Mouse (Mus musculus): Measurements from ENCODE around the gene Klhl21. TPM values are rescaled to one million over a fixed set of nuclear protein-coding genes. Genes with fewer than 3 reads are reported as not detected.
A peak's percentile ranks its signal among the peaks of the same experiment; 100 is the strongest.

The Klhl21 gene
- polyA plus RNA-seq, 1 experiment = 6.7 TPM

DNA sequence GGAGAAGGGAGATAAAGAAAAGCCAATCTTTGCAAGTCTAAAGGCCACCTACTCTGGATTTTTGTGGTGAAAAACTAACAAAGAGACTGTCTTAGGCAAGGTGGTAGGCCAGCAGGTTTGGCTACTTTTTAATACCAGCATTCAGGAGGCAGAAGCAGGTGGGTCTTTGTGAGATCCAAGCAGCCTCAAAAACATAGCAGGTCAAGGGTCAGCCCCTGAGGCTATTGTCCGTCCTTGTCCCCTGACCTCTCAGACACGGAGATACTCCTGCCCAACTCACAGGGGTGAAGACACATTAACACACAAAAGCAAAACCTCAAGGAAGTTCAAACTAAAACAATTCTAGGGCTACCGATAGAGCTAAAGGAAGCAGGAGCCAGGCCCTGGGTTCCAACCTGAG is 1.8 kb upstream of the Klhl21 start:
- Histone ChIP-seq H3K27ac (replicated peaks; ENCODE audit: low read depth, low read length) (no peak overlapping the region), H3K4me3 (ENCODE audit: insufficient read depth, low read depth, low read length) (no peak overlapping the region), H3K4me1 (ENCODE audit: control insufficient read depth, insufficient read depth, insufficient read length, low read length) (peaks cover 7% of the 10 kb centered on the region; the same call in 1 of the 2 replicates)

DNA sequence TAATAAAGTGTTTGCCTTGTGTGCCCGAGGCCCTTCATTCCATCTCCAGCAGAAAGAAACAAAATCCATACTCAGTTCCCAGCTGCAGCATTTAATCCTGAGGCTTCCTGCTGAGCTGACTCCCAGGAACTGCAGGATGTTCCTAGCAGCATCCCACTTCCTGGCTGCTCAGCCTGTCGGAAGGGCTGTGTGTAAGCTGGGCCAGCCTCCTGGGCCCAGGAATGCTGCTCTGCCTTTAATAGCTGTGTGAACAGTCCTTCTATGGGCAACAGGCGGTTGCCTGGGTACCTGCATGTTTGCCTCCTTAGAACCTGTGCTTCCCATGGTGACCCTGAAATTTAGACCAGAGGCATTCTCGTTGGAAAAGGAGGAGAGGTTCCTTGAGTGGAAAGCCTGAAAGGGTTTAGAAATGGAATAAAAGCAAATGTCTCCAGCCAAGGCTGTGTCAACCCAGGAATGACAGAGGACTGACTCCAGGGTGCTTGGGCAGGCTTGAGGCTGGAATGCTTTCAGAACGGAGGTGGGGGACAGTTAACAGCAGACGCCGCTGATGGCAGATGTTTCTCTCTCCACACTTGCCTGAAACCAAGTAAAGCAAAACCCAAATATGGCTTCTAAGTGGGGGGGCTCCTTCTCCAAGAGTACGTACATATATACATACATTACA is 989 bp upstream of the Klhl21 start:
- peak overlapping the region; percentile 74 for H3K4me3 ChIP-seq (ENCODE audit: insufficient read depth, low read depth, low read length)
- peak overlapping the region; percentile 2; the same call in 1 of the 2 replicates for H3K27ac ChIP-seq (replicated peaks; ENCODE audit: low read depth, low read length)
- H3K4me1 ChIP-seq (ENCODE audit: control insufficient read depth, insufficient read depth, insufficient read length, low read length) = peaks cover 7% of the 10 kb centered on the region; the same call in 1 of the 2 replicates

DNA sequence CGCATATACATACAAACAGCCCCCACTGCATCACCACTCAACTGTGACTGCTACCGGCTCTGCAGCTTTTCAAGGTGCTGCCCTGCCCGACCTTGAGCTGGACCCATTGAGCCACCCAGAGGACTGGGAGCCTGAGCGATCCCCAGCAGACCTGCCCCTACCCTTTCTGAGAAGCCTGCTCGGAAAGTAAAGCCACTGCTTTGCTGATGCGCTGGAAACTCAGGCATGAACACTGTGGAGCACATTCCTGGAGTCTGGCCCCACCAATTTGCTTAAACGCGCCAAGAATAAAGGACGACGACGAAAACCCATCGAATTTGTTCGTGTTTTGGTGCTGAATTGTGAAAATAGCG is 479 bp upstream of the Klhl21 start:
- peaks cover 7% of the 10 kb centered on the region; the same call in 1 of the 2 replicates for H3K4me1 ChIP-seq (ENCODE audit: control insufficient read depth, insufficient read depth, insufficient read length, low read length)

DNA sequence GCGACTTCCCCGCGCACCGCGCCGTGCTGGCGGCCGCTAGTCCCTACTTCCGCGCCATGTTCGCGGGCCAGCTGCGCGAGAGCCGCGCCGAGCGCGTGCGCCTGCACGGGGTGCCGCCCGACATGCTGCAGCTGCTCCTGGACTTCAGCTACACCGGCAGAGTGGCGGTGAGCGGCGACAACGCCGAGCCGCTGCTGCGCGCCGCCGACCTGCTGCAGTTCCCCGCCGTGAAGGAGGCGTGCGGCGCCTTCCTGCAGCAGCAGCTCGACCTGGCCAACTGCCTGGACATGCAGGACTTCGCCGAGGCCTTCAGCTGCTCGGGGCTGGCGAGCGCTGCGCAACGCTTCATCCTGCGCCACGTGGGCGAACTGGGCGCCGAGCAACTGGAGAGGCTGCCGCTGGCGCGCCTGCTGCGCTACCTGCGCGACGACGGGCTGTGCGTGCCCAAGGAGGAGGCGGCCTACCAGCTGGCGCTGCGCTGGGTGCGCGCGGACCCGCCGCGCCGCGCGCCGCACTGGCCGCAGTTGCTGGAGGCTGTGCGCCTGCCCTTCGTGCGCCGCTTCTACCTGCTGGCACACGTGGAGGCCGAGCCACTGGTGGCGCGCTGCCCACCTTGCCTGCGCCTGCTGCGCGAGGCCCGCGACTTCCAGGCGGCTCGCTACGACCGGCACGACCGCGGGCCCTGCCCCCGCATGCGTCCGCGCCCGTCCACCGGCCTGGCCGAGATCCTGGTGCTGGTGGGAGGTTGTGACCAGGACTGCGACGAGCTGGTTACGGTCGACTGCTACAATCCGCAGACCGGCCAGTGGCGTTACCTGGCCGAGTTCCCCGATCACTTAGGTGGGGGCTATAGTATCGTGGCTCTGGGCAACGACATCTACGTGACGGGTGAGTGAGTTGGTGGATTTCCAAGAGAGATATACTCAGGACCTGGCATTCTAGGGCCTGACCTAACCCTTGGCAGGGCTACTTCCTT is 761 bp downstream of the Klhl21 start:
- Histone ChIP-seq H3K4me1 (ENCODE audit: control insufficient read depth, insufficient read depth, insufficient read length, low read length) (peaks cover 7% of the 10 kb centered on the region; the same call in 1 of the 2 replicates), H3K27ac (replicated peaks; ENCODE audit: low read depth, low read length) (no peak overlapping the region; the same call in 1 of the 2 replicates), H3K4me3 (ENCODE audit: insufficient read depth, low read depth, low read length) (peak overlapping the region; percentile 74)

More for the DNA sequence above, 479 bp upstream of the Klhl21 start:
- H3K4me3 ChIP-seq (ENCODE audit: insufficient read depth, low read depth, low read length) = peak overlapping the region; percentile 74
- peak overlapping the region; percentile 49 for H3K27ac ChIP-seq (replicated peaks; ENCODE audit: low read depth, low read length)

DNA sequence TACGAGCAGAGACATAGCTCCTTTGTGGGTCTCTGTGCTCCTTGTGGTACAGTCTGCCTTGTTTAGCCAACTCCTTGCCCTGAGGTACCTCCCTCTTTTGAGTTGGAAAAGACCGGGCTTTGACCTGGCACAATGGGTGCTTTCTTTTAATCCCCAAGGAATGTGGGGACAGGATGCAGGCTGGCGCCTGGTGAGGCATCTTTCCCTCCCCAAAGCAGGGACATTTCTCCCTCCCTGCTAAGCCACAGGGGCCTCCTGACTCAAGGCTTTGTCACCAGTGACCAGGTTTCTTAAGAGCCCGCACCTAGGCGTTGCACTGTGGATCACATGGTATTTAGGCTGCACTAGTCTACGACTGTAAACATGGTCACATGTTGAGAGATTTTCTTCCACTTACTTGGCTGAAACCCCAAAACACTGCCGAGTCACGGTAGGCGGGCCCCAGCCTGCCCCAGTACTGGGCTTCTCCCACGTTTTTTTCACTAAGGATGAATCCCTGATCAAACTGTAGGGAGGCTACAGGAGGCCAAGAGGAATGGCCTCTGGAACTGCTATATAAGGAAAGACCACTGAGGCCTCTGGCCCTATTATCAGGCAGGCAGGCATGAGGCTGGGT is 1.6 kb downstream of the Klhl21 start:
- H3K27ac ChIP-seq (replicated peaks; ENCODE audit: low read depth, low read length) = no peak overlapping the region; the same call in 1 of the 2 replicates
- H3K4me1 ChIP-seq (ENCODE audit: control insufficient read depth, insufficient read depth, insufficient read length, low read length) = peaks cover 7% of the 10 kb centered on the region; the same call in 1 of the 2 replicates
- H3K4me3 ChIP-seq (ENCODE audit: insufficient read depth, low read depth, low read length) = peak overlapping the region; percentile 74

DNA sequence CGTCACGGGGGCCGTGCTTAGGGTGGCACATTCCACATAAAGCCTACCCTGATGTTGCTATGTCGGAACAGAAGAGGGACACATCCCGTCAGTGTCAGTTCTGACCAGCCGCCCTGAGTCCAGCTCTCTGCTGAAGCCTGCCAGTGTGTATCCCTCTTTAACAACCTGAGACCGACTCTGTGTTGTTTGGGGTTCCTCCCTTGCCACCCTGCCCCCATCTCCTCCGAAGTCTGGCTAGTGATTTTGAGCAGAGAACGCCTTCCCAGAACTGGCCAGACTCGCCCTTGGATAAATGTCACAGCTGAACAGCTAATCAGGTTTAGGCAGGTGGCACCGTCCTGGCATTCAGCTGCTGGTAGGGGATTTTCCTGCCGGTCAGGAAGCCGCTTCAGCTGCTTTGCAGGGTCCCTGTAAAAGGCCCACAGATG is 2.1 kb downstream of the Klhl21 start:
- no peak overlapping the region; the same call in 1 of the 2 replicates for H3K27ac ChIP-seq (replicated peaks; ENCODE audit: low read depth, low read length)
- H3K4me1 ChIP-seq (ENCODE audit: control insufficient read depth, insufficient read depth, insufficient read length, low read length) = peaks cover 7% of the 10 kb centered on the region; the same call in 1 of the 2 replicates
- peak overlapping the region; percentile 74 for H3K4me3 ChIP-seq (ENCODE audit: insufficient read depth, low read depth, low read length)

DNA sequence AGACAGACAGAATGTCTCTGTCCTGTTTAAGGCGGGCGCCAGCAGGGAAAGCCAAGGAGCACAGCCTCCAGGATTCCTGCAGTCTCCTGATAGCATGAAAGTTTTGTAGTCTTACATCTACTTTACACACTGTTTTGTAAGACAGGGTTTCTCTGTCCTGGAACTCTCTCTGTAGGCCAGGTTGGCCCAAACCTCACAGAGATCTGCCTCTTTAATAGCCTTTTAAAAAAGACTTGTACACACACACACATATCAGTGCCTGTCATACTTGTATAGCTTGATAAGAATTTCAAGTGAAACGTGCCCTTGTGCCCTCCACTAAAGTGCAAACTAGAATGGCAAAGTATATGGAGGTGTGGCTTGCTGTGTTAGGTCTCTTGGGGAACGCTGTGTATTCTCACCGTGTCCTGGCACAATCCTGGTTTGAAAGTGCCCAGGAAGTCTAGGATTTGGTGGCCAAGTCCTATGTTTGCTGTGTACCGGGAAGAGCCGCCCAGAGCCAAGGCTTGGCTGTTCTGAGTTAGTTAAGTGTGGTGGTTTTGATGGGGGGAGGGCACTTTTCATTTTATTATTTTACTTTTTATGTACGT is 2.7 kb downstream of the Klhl21 start:
- Histone ChIP-seq H3K4me1 (ENCODE audit: control insufficient read depth, insufficient read depth, insufficient read length, low read length) (peaks cover 7% of the 10 kb centered on the region; the same call in 1 of the 2 replicates), H3K4me3 (ENCODE audit: insufficient read depth, low read depth, low read length) (peak overlapping the region; percentile 74)

DNA sequence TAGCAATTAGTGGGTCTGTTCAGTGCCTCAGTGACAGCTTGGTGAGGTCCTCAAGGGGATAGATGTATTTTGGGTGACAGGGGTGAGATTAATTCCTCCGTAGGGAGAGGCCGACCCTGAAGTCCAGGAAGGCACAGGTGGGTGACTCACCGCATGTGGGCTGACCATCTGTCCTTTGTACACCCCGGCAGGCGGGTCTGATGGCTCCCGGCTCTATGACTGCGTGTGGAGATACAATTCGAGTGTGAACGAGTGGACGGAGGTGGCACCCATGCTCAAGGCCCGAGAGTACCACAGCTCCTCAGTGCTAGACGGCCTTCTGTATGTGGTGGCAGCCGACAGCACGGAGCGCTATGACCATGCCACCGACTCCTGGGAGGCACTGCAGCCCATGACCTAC is 3.5 kb downstream of the Klhl21 start:
- no peak overlapping the region for H3K27ac ChIP-seq (replicated peaks; ENCODE audit: low read depth, low read length)
- no peak overlapping the region for H3K4me3 ChIP-seq (ENCODE audit: insufficient read depth, low read depth, low read length)
- H3K4me1 ChIP-seq (ENCODE audit: control insufficient read depth, insufficient read depth, insufficient read length, low read length) = peaks cover 7% of the 10 kb centered on the region; the same call in 1 of the 2 replicates

More for the DNA sequence above, 2.7 kb downstream of the Klhl21 start:
- no peak overlapping the region for H3K27ac ChIP-seq (replicated peaks; ENCODE audit: low read depth, low read length)

DNA sequence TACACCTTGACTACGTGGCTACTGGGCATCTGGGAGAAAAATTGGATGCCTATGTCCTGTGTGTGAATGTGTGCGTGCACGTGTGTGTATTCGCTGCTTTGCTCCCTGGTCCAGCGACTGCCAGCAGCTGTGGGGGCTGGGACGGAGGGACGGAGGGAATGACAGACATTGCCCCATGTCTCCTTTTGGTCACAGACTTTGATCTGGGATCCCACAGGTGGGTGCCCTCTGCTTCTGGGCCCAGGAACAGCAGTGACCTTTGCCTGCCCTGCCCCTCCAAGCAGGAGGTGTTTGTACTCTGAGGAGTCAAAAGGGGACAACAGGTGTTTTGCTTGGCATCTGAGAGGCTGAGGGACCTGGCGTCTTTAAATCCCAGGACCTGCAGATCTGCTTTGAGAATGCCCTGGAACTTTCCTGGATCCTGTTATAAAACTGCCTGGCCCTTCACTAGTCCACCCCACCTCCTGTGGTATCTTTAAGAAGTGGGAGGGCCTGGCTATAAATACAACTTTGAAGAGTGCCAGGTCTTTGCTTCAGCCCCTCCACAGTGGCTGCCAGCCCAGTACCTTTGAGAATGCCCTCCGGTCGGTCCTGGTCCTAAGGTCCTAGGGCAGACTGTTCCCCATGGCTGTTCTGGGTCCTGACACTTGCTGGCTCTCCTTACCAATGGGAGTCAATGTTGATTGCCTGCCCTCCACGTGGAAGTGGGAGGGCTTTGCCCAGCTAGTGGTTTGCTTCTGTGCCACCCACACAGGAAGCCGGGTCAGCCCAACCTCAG is 4.6 kb downstream of the Klhl21 start:
- H3K4me3 ChIP-seq (ENCODE audit: insufficient read depth, low read depth, low read length) = no peak overlapping the region
- H3K4me1 ChIP-seq (ENCODE audit: control insufficient read depth, insufficient read depth, insufficient read length, low read length) = peaks cover 2% of the 10 kb centered on the region; the same call in 1 of the 2 replicates
- no peak overlapping the region for H3K27ac ChIP-seq (replicated peaks; ENCODE audit: low read depth, low read length)

DNA sequence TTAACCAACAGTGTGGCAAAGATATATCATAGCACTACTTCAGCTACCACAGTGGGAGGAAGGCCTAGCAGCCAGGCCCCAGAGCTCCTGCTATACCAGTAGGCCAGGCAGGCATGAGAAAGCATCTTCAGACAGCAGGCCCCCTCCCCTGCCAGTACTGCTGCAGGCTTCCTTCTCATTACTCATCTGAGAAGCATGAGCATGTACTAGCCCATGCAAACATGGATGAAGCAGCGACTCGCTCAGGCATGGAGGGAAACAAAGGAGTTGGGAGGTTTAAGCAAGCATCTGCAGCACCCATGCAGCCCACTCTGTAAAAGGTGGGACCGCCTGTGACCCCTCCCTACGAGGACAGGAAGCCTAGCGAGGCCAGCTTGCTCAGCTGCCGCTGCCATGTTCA is 10.5 kb downstream of the Klhl21 start:
- H3K27ac ChIP-seq (replicated peaks; ENCODE audit: low read depth, low read length) = no peak overlapping the region
- H3K4me3 ChIP-seq (ENCODE audit: insufficient read depth, low read depth, low read length) = no peak overlapping the region
- H3K4me1 ChIP-seq (ENCODE audit: control insufficient read depth, insufficient read depth, insufficient read length, low read length) = no peaks in the 10 kb centered on the region

DNA sequence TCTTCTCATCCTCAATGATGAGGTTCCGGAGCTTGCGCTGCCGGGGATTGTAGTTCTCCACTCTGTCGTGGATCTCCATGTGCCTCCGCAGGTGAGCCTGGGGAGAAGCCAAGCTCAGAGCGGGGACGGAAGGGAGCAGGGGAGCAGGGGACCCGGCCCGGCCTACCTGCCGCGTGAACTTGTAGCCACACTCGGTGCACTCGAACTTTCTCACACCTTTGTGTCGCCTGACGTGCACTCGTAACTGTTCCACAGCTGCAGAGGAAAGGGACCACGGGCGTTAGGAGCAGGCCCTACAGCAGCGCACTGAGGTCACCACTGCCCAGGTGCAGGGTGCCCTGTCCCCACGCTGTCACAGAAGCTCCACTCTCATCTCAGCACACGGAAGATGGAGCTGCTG is 11.4 kb downstream of the Klhl21 start:
- Histone ChIP-seq H3K4me3 (ENCODE audit: insufficient read depth, low read depth, low read length) (no peak overlapping the region), H3K27ac (replicated peaks; ENCODE audit: low read depth, low read length) (no peak overlapping the region), H3K4me1 (ENCODE audit: control insufficient read depth, insufficient read depth, insufficient read length, low read length) (no peaks in the 10 kb centered on the region)

DNA sequence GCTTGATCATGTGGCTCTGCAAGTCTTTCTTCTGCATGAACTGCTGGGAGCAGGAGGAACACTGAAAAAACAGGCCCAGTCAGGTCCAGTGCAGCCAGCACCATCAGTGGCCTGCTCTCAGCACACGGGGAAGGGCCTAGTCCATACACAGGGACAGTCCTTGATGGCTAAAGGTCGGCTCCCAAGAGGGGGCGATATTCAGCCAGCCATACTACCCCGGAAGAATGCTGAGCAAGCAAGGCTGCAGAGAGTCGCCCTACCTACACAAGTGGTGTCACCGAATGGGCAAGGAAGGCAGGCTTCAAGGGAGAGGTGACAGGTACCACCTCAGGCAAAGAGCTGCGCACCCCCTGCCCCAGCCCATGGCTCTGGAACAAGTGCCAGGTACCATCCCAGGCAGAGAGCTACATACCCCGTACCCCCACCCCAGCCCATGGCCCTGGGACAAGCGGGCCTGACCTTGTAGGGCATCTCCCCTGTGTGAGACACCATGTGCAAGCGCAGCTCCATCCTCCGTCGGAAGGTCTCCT is 13.0 kb downstream of the Klhl21 start:
- peaks cover 2% of the 10 kb centered on the region for H3K4me1 ChIP-seq (ENCODE audit: control insufficient read depth, insufficient read depth, insufficient read length, low read length)
- H3K27ac ChIP-seq (replicated peaks; ENCODE audit: low read depth, low read length) = no peak overlapping the region
- H3K4me3 ChIP-seq (ENCODE audit: insufficient read depth, low read depth, low read length) = no peak overlapping the region

DNA sequence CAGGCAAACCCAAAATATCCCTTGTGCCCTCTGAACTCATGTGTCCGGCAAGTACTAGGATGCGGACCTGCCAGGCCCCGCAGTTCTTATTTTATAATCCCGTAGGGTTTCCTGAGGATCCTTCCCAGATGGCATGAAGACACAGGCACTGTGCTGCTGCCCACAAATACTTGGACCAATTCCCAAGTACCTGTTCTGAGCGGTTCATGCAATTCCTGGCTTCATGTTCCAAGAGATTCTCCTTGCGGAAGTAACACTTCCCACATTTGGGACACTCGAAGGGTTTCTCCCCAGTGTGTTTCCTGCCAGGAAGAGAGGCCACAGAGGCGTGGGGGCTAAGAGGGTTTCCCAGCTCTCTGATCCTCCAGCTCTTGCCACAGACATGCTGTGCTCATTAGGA is 13.9 kb downstream of the Klhl21 start:
- no peak overlapping the region for H3K27ac ChIP-seq (replicated peaks; ENCODE audit: low read depth, low read length)
- H3K4me3 ChIP-seq (ENCODE audit: insufficient read depth, low read depth, low read length) = no peak overlapping the region
- peaks cover 5% of the 10 kb centered on the region for H3K4me1 ChIP-seq (ENCODE audit: control insufficient read depth, insufficient read depth, insufficient read length, low read length)

DNA sequence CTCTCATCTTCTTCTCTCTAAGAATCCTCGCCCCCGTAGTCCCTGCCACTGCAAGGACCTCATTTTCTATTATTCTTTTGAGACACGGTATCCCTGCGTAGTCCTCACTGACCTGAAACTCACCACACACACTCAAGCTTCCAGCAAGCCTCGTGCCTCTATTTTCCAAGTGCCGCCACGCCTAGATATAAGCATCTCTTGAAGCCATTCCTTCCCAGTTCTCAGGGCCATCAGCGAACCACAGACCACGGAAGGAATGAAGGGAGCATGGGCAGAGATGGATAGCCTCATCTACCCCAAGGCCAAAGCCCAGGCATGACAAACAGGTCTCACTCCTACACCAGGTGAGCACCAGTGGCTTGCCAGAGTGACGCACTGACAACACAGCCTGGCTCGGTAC is 15.9 kb downstream of the Klhl21 start:
- no peak overlapping the region for H3K4me3 ChIP-seq (ENCODE audit: insufficient read depth, low read depth, low read length)
- H3K27ac ChIP-seq (replicated peaks; ENCODE audit: low read depth, low read length) = no peak overlapping the region
- H3K4me1 ChIP-seq (ENCODE audit: control insufficient read depth, insufficient read depth, insufficient read length, low read length) = peaks cover 5% of the 10 kb centered on the region
